Mouse (Mus musculus) stomach, embryonic 14.5 days (tissue): Measurements from ENCODE around the gene Cd200r2. TPM values are rescaled to one million over a fixed set of nuclear protein-coding genes. Genes with fewer than 3 reads are reported as not detected.
"Not testable (repeated sequence)": the region's sequence is repeated elsewhere in the genome, so short reads cannot be mapped to it uniquely, and the experiment has no call there.

Source experiments
- ATAC-seq: fragments of 200-750 bp; cut with Nextera tagmentation; 2 replicates; pipeline ENCODE4 v1.8.0; 2017; ENCODE audit warnings: low read depth, moderate TSS enrichment; ENCODE audit not compliant: insufficient number of reproducible peaks, insufficient read depth, low FRiP score
- H3K27ac ChIP-seq: fragments of 300-500 bp; sonication (generic); 2 replicates; pipeline ENCODE4 v1.5.1; 2014; ENCODE audit warnings: mild to moderate bottlenecking, low read length, moderate library complexity, mixed read lengths
- H3K27me3 ChIP-seq: fragments of 300-500 bp; sonication (generic); 2 replicates; pipeline ENCODE4 v1.6.1; 2014; ENCODE audit warnings: low read length, control low read depth, mixed read lengths; ENCODE audit not compliant: control insufficient read depth, insufficient read depth
- H3K36me3 ChIP-seq: fragments of 300-500 bp; sonication (generic); 2 replicates; pipeline ENCODE4 v1.6.1; 2014; ENCODE audit warnings: mild to moderate bottlenecking, control low read depth, low read length, moderate library complexity, mixed read lengths; ENCODE audit not compliant: control insufficient read depth, insufficient read depth
- H3K4me1 ChIP-seq: fragments of 300-500 bp; sonication (generic); 2 replicates; pipeline ENCODE4 v1.6.1; 2014; ENCODE audit warnings: low read length, control low read depth, mixed read lengths; ENCODE audit not compliant: control insufficient read depth, insufficient read depth
- H3K4me2 ChIP-seq: fragments of 300-500 bp; sonication (generic); replicated peaks from 2 replicates; pipeline ENCODE4 v1.6.1; 2014; ENCODE audit warnings: low read depth, low read length, control low read depth
- H3K4me3 ChIP-seq: fragments of 300-500 bp; sonication (generic); 2 replicates; pipeline ENCODE4 v1.5.1; 2014; ENCODE audit warnings: low read depth, low read length, control low read depth
- H3K9ac ChIP-seq: fragments of 300-500 bp; sonication (generic); replicated peaks from 2 replicates; pipeline ENCODE4 v1.6.1; 2014; ENCODE audit warnings: low read depth, mild to moderate bottlenecking, control low read depth, low read length, moderate library complexity, mixed read lengths
- H3K9me3 ChIP-seq: fragments of 300-500 bp; sonication (generic); 2 replicates; pipeline ENCODE4 v1.6.1; 2016; ENCODE audit warnings: low read depth, low read length, control low read depth; ENCODE audit not compliant: control insufficient read depth
- WGBS: fragments of 180-500 bp; shearing (Covaris S2); extraction: QIAGEN DNeasy Blood & Tissue Kit; methylation state at CpG from one replicate; pipeline ENCODE4 v1.1.7; 2014; 5-methylcytosine and 5-hydroxymethylcytosine counted together
- polyA plus RNA-seq: library from polyadenylated mRNA; unstranded; fragments of >200 nt; fragmentation: Nextera tagmentation; extraction: Ambion mirVana; gene quantifications from 2 replicates; pipeline ENCODE4 v1.2.1, GENCODE M21; 2014

The Cd200r2 gene
- not detected in 2 replicates for polyA plus RNA-seq

DNA sequence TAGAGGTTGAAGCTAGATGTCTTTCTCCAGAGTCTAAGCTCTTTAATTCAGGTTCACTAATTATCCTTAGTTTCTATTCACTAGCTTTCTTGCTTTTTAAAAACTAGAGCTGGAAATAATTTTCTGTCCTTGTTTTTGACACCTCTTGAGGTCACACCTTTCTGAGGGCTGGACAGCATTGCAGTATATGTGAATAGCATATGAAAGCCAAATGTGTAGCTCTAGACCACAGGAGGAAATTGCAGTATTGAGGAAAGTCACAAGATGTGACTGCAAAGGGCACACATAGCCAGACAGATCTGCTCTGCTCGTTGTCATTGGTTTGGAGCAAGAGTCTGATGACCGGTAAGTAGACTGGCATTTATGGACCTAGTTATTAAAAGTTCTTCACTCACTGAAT, at the start of gene Cd200r2:
Cd200r2 (plus strand) TSS at position 301 of the 400 bp plus-strand sequence.
- no peak for ATAC-seq
- no peak within 1 kb of the TSS for H3K4me3 ChIP-seq
- H3K9ac ChIP-seq, result no peak within 1 kb of the TSS
- no peak within 1 kb of the TSS for H3K4me2 ChIP-seq
- H3K27me3 ChIP-seq, result no peaks in the 10 kb centered on the region
- WGBS, result 88% methylated on average over 2 of the region's 2 CpGs
- no peaks in the 10 kb centered on the region for H3K36me3 ChIP-seq
- no peaks in the 10 kb centered on the region for H3K4me1 ChIP-seq
- H3K27ac ChIP-seq, result no peak within 1 kb of the TSS
- no peaks in the 10 kb centered on the region for H3K9me3 ChIP-seq

DNA sequence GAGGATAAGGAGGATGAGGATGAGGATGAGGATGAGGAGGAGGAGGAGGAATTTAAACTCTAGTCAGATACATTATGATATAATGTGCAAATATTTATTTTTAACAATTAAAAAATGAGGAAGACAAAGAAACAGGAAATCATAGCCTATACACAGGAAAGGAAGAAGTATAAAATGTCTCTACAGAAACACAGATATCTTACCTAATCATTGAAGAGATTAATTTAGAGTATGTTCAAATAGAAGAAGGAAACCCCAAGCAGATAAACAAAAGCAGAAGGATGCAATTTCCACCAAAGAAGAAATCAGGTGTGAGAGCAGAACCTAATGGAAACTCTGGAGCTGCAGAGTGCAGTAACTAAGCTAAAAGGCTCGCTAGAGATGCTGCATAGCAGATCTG, 48.9 kb upstream of the Cd200r2 start:
- Histone ChIP-seq H3K36me3 (no peaks in the 10 kb centered on the region), H3K27me3 (no peaks in the 10 kb centered on the region), H3K9me3 (no peaks in the 10 kb centered on the region), H3K27ac (no peak overlapping the region), H3K4me3 (no peak overlapping the region), H3K4me1 (no peaks in the 10 kb centered on the region), H3K4me2 (no peak overlapping the region), H3K9ac (no peak overlapping the region)
- ATAC-seq, result no peak
- 53% methylated on average over 1 of the region's 1 CpGs for WGBS

DNA sequence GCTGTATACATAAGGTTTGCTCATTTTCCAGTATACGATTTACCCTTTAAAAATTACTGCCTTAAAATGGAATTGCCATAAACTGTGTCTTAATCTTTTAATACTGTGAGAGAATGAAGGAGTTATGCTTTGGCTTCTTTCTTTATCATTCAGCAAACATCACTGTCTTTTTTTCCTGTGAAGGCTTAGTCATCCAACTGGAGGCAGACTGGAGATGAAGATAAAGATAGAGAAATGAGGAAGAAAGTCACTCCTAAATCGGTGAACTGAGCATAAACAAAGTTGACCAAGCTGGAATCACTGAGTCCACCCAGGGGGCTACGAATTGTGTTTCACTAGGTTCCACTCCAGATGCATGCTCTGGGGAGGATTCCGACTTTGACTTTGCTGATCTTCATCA, 46.4 kb upstream of the Cd200r2 start:
- 72% methylated on average over 4 of the region's 4 CpGs for WGBS
- no peaks in the 10 kb centered on the region for H3K4me1 ChIP-seq

DNA sequence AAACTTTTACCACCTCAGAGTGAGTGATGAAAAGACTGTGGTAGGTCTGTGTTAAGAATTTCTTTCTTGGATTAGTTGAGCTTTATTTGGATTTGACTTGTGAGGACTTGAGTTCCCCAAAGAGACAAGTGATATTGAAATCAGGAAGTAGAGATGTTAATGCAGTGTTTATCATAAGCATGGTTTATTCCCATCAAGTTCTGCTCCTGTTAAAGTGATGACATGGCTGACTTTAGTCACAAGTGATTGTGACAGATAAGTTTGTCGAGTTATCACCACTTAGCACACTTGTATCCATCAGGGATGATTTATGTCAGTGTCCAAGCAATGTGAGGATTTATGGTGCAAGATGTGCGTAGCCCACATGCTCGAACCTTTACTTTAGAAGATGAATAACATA, 34.6 kb upstream of the Cd200r2 start:
- no peak for ATAC-seq
- Histone ChIP-seq H3K9me3 (no peaks in the 10 kb centered on the region), H3K36me3 (no peaks in the 10 kb centered on the region), H3K9ac (no peak overlapping the region), H3K4me2 (no peak overlapping the region), H3K4me1 (no peaks in the 10 kb centered on the region), H3K27me3 (no peaks in the 10 kb centered on the region), H3K27ac (no peak overlapping the region), H3K4me3 (no peak overlapping the region)
- WGBS, result 27% methylated on average over 3 of the region's 3 CpGs

More for the DNA sequence above, 46.4 kb upstream of the Cd200r2 start:
- H3K4me3 ChIP-seq, result no peak overlapping the region
- no peaks in the 10 kb centered on the region for H3K36me3 ChIP-seq
- H3K9me3 ChIP-seq, result no peaks in the 10 kb centered on the region
- no peak overlapping the region for H3K4me2 ChIP-seq
- ATAC-seq, result no peak
- H3K27ac ChIP-seq, result no peak overlapping the region
- H3K27me3 ChIP-seq, result no peaks in the 10 kb centered on the region
- no peak overlapping the region for H3K9ac ChIP-seq

DNA sequence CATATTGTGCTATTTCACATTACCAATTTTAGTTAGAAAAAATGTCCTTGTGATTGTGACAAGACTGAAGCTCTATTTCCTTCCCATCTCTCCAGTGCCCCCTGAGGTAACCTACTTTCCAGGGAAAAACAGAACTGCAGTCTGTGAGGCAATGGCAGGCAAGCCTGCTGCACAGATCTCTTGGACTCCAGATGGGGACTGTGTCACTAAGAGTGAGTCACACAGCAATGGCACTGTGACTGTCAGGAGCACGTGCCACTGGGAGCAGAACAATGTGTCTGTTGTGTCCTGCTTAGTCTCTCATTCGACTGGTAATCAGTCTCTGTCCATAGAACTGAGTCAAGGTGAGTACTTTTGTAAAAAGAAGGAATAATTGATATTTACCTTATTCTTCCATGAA, 33.7 kb upstream of the Cd200r2 start:
- H3K36me3 ChIP-seq, H3K27ac ChIP-seq, H3K27me3 ChIP-seq, H3K4me3 ChIP-seq, H3K9me3 ChIP-seq, ATAC-seq, H3K4me2 ChIP-seq, H3K4me1 ChIP-seq, H3K9ac ChIP-seq: not testable (repeated sequence)
- WGBS, result 53% methylated on average over 2 of the region's 2 CpGs

DNA sequence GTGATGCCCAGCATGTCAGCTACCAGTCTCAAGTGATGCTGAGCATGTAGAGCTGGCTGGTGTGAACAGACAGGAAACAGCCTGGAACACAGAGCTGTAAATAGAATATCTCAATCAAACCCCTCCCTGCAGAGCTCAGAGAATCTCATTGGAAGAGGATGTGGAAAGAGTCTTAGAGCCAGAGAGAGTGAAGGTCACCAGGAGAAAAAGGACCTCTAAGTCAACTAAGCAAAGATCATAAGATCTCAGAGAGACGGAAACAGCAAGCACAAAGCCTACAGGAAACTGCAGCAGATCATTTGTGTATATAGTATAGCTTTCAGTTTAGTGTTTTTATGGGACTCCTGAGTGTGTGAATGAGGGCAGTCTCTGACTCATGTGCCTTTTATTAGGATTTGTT, 8.3 kb downstream of the Cd200r2 start:
- Histone ChIP-seq H3K27ac (no peak overlapping the region), H3K36me3 (no peaks in the 10 kb centered on the region), H3K4me3 (no peak overlapping the region), H3K27me3 (no peaks in the 10 kb centered on the region), H3K4me2 (no peak overlapping the region), H3K4me1 (no peaks in the 10 kb centered on the region), H3K9me3 (no peaks in the 10 kb centered on the region), H3K9ac (no peak overlapping the region)
- ATAC-seq, result no peak
- 57% methylated on average over 1 of the region's 1 CpGs for WGBS

DNA sequence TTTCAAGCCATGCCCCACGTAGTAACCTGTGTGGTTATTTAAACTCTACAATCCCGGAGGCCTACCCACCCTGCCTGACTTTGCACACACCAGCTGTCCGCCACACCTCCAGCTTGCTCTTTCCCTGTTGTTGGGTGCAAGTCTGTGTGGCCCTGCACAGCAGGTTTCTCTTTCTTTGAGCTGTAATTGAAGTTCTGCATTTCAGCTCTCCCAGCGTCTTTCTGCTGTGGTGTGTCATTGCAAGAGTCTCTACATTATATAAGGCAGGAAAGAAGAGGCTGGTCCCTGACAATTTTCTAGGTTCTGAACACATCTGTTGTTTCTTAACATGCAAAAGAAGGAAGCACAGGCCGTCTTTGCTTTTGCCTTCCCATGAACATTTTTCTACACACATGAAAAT, 9.7 kb downstream of the Cd200r2 start:
- ATAC-seq, result no peak
- no peaks in the 10 kb centered on the region for H3K27me3 ChIP-seq
- no peak overlapping the region for H3K4me3 ChIP-seq
- H3K27ac ChIP-seq, result no peak overlapping the region
- H3K36me3 ChIP-seq, result no peaks in the 10 kb centered on the region
- no peaks in the 10 kb centered on the region for H3K4me1 ChIP-seq
- no peak overlapping the region for H3K9ac ChIP-seq
- no peaks in the 10 kb centered on the region for H3K9me3 ChIP-seq
- 66% methylated on average over 5 of the region's 5 CpGs for WGBS
- H3K4me2 ChIP-seq, result no peak overlapping the region

DNA sequence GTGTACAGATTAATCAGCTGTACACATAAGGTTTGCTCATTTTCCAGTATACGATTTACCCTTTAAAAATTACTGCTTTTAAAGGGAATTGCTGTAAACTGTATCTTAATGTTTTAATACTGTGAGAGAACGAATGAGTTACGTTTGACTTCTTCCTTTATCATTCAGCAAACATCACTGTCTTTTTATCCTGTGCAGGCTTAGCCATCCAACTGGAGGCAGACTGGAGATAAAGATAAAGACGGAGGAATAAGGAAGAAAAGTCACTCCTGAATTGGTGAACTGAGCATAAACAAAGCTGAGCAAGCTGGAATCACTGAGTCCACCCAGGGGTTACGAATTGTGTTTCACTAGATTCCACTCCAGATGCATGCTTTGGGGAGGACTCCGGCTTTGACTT, 10.7 kb downstream of the Cd200r2 start:
- Histone ChIP-seq H3K9me3 (no peaks in the 10 kb centered on the region), H3K4me2 (no peak overlapping the region), H3K4me3 (no peak overlapping the region), H3K27ac (no peak overlapping the region), H3K4me1 (no peaks in the 10 kb centered on the region), H3K27me3 (no peaks in the 10 kb centered on the region), H3K9ac (no peak overlapping the region), H3K36me3 (no peaks in the 10 kb centered on the region)
- 76% methylated on average over 6 of the region's 6 CpGs for WGBS
- no peak for ATAC-seq

DNA sequence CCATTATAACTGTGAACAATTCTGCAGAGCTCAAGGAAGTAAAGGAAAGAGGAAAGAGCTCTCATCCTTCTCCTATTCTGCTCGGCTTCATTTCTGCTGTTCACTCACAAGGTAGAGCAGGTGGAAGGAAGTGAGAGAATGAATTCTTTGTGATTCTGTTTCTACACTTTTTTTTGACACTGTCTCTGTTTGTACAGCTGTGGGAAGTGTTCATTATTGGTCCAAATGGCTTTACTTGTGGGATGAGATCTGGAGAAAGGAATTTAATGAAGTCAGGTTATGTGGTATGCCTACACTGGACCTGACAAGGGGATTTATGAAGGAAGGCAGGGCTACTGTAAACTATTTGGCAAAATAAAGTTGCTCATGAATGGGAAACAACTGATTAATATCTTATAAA, 23.9 kb downstream of the Cd200r2 start:
- WGBS, result 54% methylated on average over 1 of the region's 1 CpGs
- no peaks in the 10 kb centered on the region for H3K27me3 ChIP-seq
- H3K9me3 ChIP-seq, result no peaks in the 10 kb centered on the region
- H3K4me1 ChIP-seq, result no peaks in the 10 kb centered on the region
- no peak overlapping the region for H3K4me3 ChIP-seq
- no peak overlapping the region for H3K9ac ChIP-seq
- ATAC-seq, result no peak
- H3K36me3 ChIP-seq, result no peaks in the 10 kb centered on the region
- no peak overlapping the region for H3K4me2 ChIP-seq
- H3K27ac ChIP-seq, result no peak overlapping the region
